Mouse (Mus musculus): Measurements from ENCODE around the gene Aste1. TPM values are rescaled to one million over a fixed set of nuclear protein-coding genes. Genes with fewer than 3 reads are reported as not detected.

The Aste1 gene
- polyA plus RNA-seq, 1 experiment from 2014 or later = 16.5 TPM

- Histone ChIP-seq H3K36me3 (ENCODE audit: control insufficient read depth, insufficient read depth, low read length) (no peaks in the 10 kb centered on the region), H3K4me3 (ENCODE audit: low read depth, low read length) (no peak overlapping the region), H3K27ac (ENCODE audit: low read depth, low read length) (no peak overlapping the region), H3K9me3 (ENCODE audit: control insufficient read depth, low read length) (no peaks in the 10 kb centered on the region), H3K27me3 (ENCODE audit: control insufficient read depth, insufficient read depth, low read length) (no peaks in the 10 kb centered on the region), H3K4me1 (replicated peaks; ENCODE audit: control insufficient read depth, insufficient read depth, low read length) (no peaks in the 10 kb centered on the region), H3K4me2 (replicated peaks; ENCODE audit: low read depth, low read length) (no peak overlapping the region), H3K9ac (ENCODE audit: low read depth, low read length) (no peak overlapping the region)
- no peak for ATAC-seq (ENCODE audit: low FRiP score)
- DNase-seq (ENCODE audit: low spot score) = no peak
- WGBS = 85% methylated on average over 7 of the region's 7 CpGs
Observed at GRCm38 (mm10) chr9:105376411-105376810, 18.8 kb upstream of the Aste1 start.

GRCm38 (mm10) chr9:105376954-105377530 lies 18.1 kb upstream of the Aste1 start:
- H3K4me3 ChIP-seq (ENCODE audit: low read depth, low read length) = no peak overlapping the region
- H3K9ac ChIP-seq (ENCODE audit: low read depth, low read length) = no peak overlapping the region
- no peaks in the 10 kb centered on the region for H3K36me3 ChIP-seq (ENCODE audit: control insufficient read depth, insufficient read depth, low read length)
- no peaks in the 10 kb centered on the region for H3K9me3 ChIP-seq (ENCODE audit: control insufficient read depth, low read length)
- DNase-seq (ENCODE audit: low spot score) = no peak
- no peaks in the 10 kb centered on the region for H3K4me1 ChIP-seq (replicated peaks; ENCODE audit: control insufficient read depth, insufficient read depth, low read length)
- H3K27ac ChIP-seq (ENCODE audit: low read depth, low read length) = no peak overlapping the region
- 80% methylated on average over 7 of the region's 7 CpGs for WGBS
- no peak for ATAC-seq (ENCODE audit: low FRiP score)
- no peaks in the 10 kb centered on the region for H3K27me3 ChIP-seq (ENCODE audit: control insufficient read depth, insufficient read depth, low read length)
- H3K4me2 ChIP-seq (replicated peaks; ENCODE audit: low read depth, low read length) = no peak overlapping the region

DNA sequence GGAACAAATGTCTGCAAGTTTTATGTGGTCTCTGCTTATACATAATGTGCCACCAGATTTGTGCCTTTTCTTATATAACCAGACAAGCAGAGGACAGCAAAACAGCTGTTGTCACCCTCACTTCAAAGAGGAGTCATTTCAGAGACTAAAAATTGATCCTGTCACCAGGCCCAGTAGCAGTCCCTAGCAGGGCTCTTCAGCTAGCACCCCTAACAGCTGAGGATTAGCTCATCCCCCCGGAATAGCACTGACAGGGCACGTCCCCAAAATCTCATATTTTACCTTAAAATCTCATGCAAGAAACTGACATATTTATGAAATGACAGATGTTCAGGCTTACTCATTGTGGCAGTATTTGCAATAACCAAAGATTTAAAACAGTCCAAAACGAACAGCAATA lies 17.6 kb upstream of the Aste1 start:
- H3K27me3 ChIP-seq (ENCODE audit: control insufficient read depth, insufficient read depth, low read length) = no peaks in the 10 kb centered on the region
- no peaks in the 10 kb centered on the region for H3K9me3 ChIP-seq (ENCODE audit: control insufficient read depth, low read length)
- H3K4me2 ChIP-seq (replicated peaks; ENCODE audit: low read depth, low read length) = no peak overlapping the region
- H3K27ac ChIP-seq (ENCODE audit: low read depth, low read length) = no peak overlapping the region
- 78% methylated on average over 3 of the region's 3 CpGs for WGBS
- no peak overlapping the region for H3K9ac ChIP-seq (ENCODE audit: low read depth, low read length)
- no peak overlapping the region for H3K4me3 ChIP-seq (ENCODE audit: low read depth, low read length)
- no peaks in the 10 kb centered on the region for H3K36me3 ChIP-seq (ENCODE audit: control insufficient read depth, insufficient read depth, low read length)
- ATAC-seq (ENCODE audit: low FRiP score) = no peak
- no peak for DNase-seq (ENCODE audit: low spot score)
- no peaks in the 10 kb centered on the region for H3K4me1 ChIP-seq (replicated peaks; ENCODE audit: control insufficient read depth, insufficient read depth, low read length)

DNA sequence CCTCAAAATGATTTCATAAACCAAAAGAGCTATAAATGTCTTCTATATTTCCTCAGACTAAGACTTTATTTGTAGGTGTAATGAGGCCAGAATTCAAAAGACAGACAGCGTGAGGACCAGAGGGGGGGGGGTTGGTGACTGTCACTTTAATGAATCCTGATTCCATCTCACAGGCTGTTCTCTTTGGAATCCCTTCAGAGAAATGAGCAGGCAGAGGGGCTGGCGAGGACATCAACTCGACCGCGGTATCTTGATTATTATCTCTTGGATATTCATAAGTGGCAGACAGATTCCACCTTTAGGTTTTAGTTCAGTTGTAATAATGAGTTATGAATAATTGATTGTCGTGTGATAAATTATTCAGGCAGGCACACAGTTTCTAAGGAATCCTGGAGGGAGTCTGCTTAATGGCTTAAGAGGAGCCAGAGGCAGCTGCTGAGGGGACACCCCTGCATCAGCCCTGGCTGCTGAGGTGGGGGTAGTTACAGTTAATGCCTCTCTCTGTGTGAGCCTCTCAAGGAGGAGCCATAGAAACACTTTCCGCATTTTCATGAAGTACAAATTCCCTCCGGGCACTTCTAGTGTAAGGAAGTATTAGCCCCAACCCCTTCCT lies 15.6 kb upstream of the Aste1 start:
- DNase-seq (ENCODE audit: low spot score) (peak; percentile 5), ATAC-seq (ENCODE audit: low FRiP score) (peak; percentile 78)
- 70% methylated on average over 8 of the region's 8 CpGs for WGBS
- no peak overlapping the region for H3K4me3 ChIP-seq (ENCODE audit: low read depth, low read length)
- H3K27me3 ChIP-seq (ENCODE audit: control insufficient read depth, insufficient read depth, low read length) = no peaks in the 10 kb centered on the region
- 0 out of 2 replicates have a peak overlapping the region, but pooled peaks have one; percentile 13 for H3K27ac ChIP-seq (ENCODE audit: low read depth, low read length)
- H3K36me3 ChIP-seq (ENCODE audit: control insufficient read depth, insufficient read depth, low read length) = no peaks in the 10 kb centered on the region
- H3K4me2 ChIP-seq (replicated peaks; ENCODE audit: low read depth, low read length) = no peak overlapping the region
- H3K4me1 ChIP-seq (replicated peaks; ENCODE audit: control insufficient read depth, insufficient read depth, low read length) = no peaks in the 10 kb centered on the region
- no peak overlapping the region for H3K9ac ChIP-seq (ENCODE audit: low read depth, low read length)
- no peaks in the 10 kb centered on the region for H3K9me3 ChIP-seq (ENCODE audit: control insufficient read depth, low read length)

DNA sequence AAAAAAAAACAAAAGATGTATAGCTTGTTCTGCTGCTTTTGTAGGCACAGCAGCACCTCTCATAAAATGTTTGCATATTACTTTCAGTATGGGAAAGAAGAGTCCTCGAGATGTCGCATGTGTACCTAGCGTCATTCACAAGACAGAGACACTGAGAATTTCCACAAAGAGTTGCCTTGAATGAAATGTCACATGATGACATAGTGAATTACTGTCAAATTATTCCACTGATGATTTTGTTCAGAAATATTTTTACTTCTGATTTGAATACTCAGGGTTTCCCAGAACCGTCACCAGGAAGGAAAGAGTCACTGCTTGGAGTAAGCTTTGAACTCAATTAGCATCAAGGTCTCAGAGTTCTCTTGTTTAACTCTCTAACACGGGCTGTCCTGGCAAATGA lies 7.8 kb upstream of the Aste1 start:
- DNase-seq (ENCODE audit: low spot score) = no peak
- Histone ChIP-seq H3K9me3 (ENCODE audit: control insufficient read depth, low read length) (no peaks in the 10 kb centered on the region), H3K9ac (ENCODE audit: low read depth, low read length) (no peak overlapping the region), H3K27ac (ENCODE audit: low read depth, low read length) (no peak overlapping the region), H3K27me3 (ENCODE audit: control insufficient read depth, insufficient read depth, low read length) (no peaks in the 10 kb centered on the region), H3K4me2 (replicated peaks; ENCODE audit: low read depth, low read length) (no peak overlapping the region), H3K4me3 (ENCODE audit: low read depth, low read length) (no peak overlapping the region), H3K36me3 (ENCODE audit: control insufficient read depth, insufficient read depth, low read length) (no peaks in the 10 kb centered on the region), H3K4me1 (replicated peaks; ENCODE audit: control insufficient read depth, insufficient read depth, low read length) (no peaks in the 10 kb centered on the region)
- ATAC-seq (ENCODE audit: low FRiP score) = no peak
- WGBS = 85% methylated on average over 5 of the region's 5 CpGs

DNA sequence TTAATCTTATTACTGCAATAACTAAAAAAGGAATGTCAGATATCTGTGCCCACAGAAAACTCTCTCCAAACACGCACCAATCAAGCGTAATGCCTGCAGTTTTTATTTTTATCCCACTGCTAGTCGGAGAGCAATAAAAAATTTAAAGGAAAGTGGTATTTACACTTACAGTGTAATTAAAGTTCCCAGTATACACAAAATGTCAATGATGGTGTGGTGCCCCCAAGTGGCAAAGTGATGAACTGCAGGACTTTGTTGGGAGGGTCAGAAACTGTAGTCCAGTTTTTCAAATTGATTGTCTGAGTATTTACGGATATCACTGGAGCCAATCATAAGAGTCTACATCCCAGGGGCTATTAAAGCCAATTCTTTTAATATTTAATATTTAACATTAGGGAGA lies 5.9 kb upstream of the Aste1 start:
- H3K9me3 ChIP-seq (ENCODE audit: control insufficient read depth, low read length) = no peaks in the 10 kb centered on the region
- H3K36me3 ChIP-seq (ENCODE audit: control insufficient read depth, insufficient read depth, low read length) = no peaks in the 10 kb centered on the region
- 20% methylated on average over 4 of the region's 4 CpGs for WGBS
- H3K27me3 ChIP-seq (ENCODE audit: control insufficient read depth, insufficient read depth, low read length) = no peaks in the 10 kb centered on the region
- H3K27ac ChIP-seq (ENCODE audit: low read depth, low read length) = no peak overlapping the region
- H3K4me2 ChIP-seq (replicated peaks; ENCODE audit: low read depth, low read length) = no peak overlapping the region
- H3K9ac ChIP-seq (ENCODE audit: low read depth, low read length) = no peak overlapping the region
- DNase-seq (ENCODE audit: low spot score) (peak; percentile 88), ATAC-seq (ENCODE audit: low FRiP score) (no peak)
- H3K4me1 ChIP-seq (replicated peaks; ENCODE audit: control insufficient read depth, insufficient read depth, low read length) = no peaks in the 10 kb centered on the region
- no peak overlapping the region for H3K4me3 ChIP-seq (ENCODE audit: low read depth, low read length)

- no peak overlapping the region for H3K27ac ChIP-seq (ENCODE audit: low read depth, low read length)
- H3K4me1 ChIP-seq (replicated peaks; ENCODE audit: control insufficient read depth, insufficient read depth, low read length) = no peaks in the 10 kb centered on the region
- H3K4me3 ChIP-seq (ENCODE audit: low read depth, low read length) = no peak overlapping the region
- H3K4me2 ChIP-seq (replicated peaks; ENCODE audit: low read depth, low read length) = no peak overlapping the region
- H3K9ac ChIP-seq (ENCODE audit: low read depth, low read length) = no peak overlapping the region
- DNase-seq (ENCODE audit: low spot score) (no peak), ATAC-seq (ENCODE audit: low FRiP score) (no peak)
- no peaks in the 10 kb centered on the region for H3K36me3 ChIP-seq (ENCODE audit: control insufficient read depth, insufficient read depth, low read length)
- no peaks in the 10 kb centered on the region for H3K9me3 ChIP-seq (ENCODE audit: control insufficient read depth, low read length)
- no peaks in the 10 kb centered on the region for H3K27me3 ChIP-seq (ENCODE audit: control insufficient read depth, insufficient read depth, low read length)
- 69% methylated on average over 4 of the region's 5 CpGs for WGBS
Observed at GRCm38 (mm10) chr9:105390616-105391015, 4.6 kb upstream of the Aste1 start.

DNA sequence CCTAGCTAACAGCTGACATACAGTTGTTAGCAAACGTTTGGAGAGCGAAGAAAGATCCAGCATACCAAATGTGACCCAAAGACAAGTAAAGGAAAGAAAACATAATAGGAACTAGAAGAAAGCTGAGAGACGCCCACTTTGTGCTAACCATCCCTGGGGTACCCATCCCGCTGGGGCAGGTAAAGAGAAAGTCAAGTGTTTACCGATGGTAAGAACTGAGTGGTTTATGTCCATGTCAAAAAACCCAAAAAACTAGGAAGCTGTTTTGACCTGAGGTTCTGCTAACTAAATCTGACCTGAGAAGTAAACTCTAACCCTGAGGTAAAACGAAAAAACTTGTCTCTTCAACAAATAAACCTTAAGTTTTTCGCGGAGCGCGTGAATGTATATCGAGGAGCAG lies 472 bp upstream of the Aste1 start:
- WGBS = 17% methylated on average over 11 of the region's 11 CpGs
- Histone ChIP-seq H3K27ac (ENCODE audit: low read depth, low read length) (no peak overlapping the region), H3K4me3 (ENCODE audit: low read depth, low read length) (peak overlapping the region; percentile 67), H3K9ac (ENCODE audit: low read depth, low read length) (no peak overlapping the region), H3K9me3 (ENCODE audit: control insufficient read depth, low read length) (no peaks in the 10 kb centered on the region), H3K4me1 (replicated peaks; ENCODE audit: control insufficient read depth, insufficient read depth, low read length) (no peaks in the 10 kb centered on the region), H3K4me2 (replicated peaks; ENCODE audit: low read depth, low read length) (peak overlapping the region; percentile 52), H3K36me3 (ENCODE audit: control insufficient read depth, insufficient read depth, low read length) (no peaks in the 10 kb centered on the region), H3K27me3 (ENCODE audit: control insufficient read depth, insufficient read depth, low read length) (no peaks in the 10 kb centered on the region)
- ATAC-seq (ENCODE audit: low FRiP score) (peak; percentile 57), DNase-seq (ENCODE audit: low spot score) (no peak)

DNA sequence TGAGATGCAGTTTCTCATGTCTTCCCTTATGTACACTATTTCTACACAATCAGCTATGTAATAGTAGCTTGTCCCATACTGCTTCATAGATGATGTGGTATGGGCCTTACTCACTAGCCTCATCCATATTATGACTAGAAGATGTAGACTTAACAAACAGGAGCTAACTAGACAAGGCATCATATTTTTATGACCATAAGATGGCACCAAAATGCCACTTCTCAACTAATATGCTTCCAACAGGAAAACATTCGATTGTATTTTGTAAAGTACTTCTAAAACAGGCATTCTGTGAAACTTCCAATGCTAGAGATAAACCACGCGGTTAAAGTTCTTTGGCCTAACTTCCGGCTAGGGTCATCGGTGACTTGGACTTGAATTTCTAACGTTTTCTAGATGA lies 13.4 kb downstream of the Aste1 start:
- 95% methylated on average over 6 of the region's 6 CpGs for WGBS
- ATAC-seq (ENCODE audit: low FRiP score) = no peak
- Histone ChIP-seq H3K4me2 (replicated peaks; ENCODE audit: low read depth, low read length) (no peak overlapping the region), H3K4me3 (ENCODE audit: low read depth, low read length) (no peak overlapping the region), H3K9me3 (ENCODE audit: control insufficient read depth, low read length) (no peaks in the 10 kb centered on the region), H3K4me1 (replicated peaks; ENCODE audit: control insufficient read depth, insufficient read depth, low read length) (no peaks in the 10 kb centered on the region), H3K27me3 (ENCODE audit: control insufficient read depth, insufficient read depth, low read length) (no peaks in the 10 kb centered on the region), H3K27ac (ENCODE audit: low read depth, low read length) (no peak overlapping the region), H3K36me3 (ENCODE audit: control insufficient read depth, insufficient read depth, low read length) (no peaks in the 10 kb centered on the region), H3K9ac (ENCODE audit: low read depth, low read length) (no peak overlapping the region)
- no peak for DNase-seq (ENCODE audit: low spot score)
